Mouse (Mus musculus) lung, adult 10 weeks (tissue): ENCODE data around the gene Ddx51. TPM values are rescaled to one million over a fixed set of nuclear protein-coding genes. Genes with fewer than 3 reads are reported as not detected.

Experiments used
- polyA plus RNA-seq: library from polyadenylated mRNA; stranded (reverse); fragments of 350-450 nt; fragmentation: Illumina TruSeq; extraction: RNeasy Lipid Tissue Mini Kit (QIAGEN cat#74804); gene quantifications from one replicate; pipeline ENCODE4 v1.2.3, GENCODE M21; 2014; ENCODE audit warnings: low read depth, low replicate concordance; ENCODE audit not compliant: insufficient read depth

The Ddx51 gene
- 10.1 TPM for polyA plus RNA-seq

DNA sequence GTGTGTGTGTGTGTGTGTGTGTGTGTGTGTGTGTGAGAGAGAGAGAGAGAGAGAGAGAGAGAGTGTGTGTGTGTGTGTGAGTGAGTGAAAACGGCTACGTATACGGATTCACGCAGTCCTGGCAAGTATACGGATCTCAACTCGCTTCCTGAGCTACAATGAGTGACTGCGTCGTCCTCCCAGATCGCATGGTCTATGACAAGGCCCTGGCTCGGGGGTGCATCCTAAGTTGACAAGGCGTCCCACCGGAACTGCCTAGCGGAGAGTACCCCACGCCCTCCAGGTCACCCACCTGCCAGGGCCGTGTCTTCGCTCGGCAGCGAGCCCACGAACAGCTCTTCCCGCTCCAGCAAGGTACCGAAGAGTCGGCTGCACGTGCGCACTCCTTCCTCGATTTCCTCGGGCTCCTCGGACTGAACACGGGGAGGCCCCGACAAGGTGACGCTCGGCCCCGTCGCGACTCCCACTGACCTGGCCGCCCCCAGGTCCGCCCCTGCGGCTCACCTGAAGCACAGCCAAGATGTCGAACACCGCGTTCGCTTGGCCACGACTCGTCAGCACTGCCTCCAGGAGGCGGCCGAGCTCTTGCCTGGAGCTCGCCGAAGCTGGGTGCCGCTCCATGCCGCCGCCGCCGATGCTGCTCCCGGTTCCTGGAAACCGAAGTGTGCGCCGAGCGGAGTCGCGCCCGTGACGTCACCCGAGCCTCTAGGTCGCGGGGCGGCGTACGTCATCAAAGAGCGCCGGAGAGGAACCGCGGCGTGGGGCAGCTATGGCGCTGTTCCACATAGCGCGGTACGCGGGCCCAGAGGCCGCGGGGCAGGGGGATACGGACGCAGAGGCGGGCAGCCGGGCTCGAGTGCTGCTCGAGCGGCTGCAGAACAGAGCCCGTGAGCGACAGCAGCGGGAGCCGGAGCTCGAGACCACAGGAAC lies at the start of gene Ddx51, which contains the start of gene Noc4l:
Ddx51 (plus strand) TSS at position 733 of the 930 bp plus-strand sequence.
Noc4l (minus strand) TSS at position 699 of the 930 bp plus-strand sequence.

Other genes starting within 250 kb of the Ddx51 start
- 12.8 TPM for gene Fbrsl1, start 204.9 kb upstream of the Ddx51 start, polyA plus RNA-seq
- gene Galnt9, start 109.1 kb upstream of the Ddx51 start, polyA plus RNA-seq, result 1.2 TPM
- 8.3 TPM for gene Noc4l, start within 50 bp of the Ddx51 start, polyA plus RNA-seq
- 6.2 TPM for gene Ep400, start 117.3 kb downstream of the Ddx51 start, polyA plus RNA-seq
- gene Pus1, start 127.2 kb downstream of the Ddx51 start, polyA plus RNA-seq, result 12.2 TPM
- 11.7 TPM for gene Ulk1, start 156.6 kb downstream of the Ddx51 start, polyA plus RNA-seq
- gene Hscb, start 186.3 kb downstream of the Ddx51 start, polyA plus RNA-seq, result 24.7 TPM
- gene Chek2, start 186.5 kb downstream of the Ddx51 start, polyA plus RNA-seq, result 3.2 TPM
- 2.8 TPM for gene Ttc28, start 226.4 kb downstream of the Ddx51 start, polyA plus RNA-seq